Mouse (Mus musculus): ENCODE results near the gene Fam126b.
"Not testable (repeated sequence)": the region's sequence is repeated elsewhere in the genome, so short reads cannot be mapped to it uniquely, and the experiment has no call there.

Fam126b gene

GRCm38 (mm10) chr1:58586171-58586997, at the start of gene Fam126b, which contains the start of gene Ndufb3:
TSS of gene Fam126b (minus strand) at chr1:58586323.
TSS of gene Ndufb3 (plus strand) at chr1:58586384.
- peak; percentile 87 to 88 for DNase-seq (ENCODE audit: low spot score in 2 of 2)

- DNase-seq (ENCODE audit: low spot score in 2 of 2), result not testable (repeated sequence)
Observed at GRCm38 (mm10) chr1:58628847-58629246, 42.7 kb upstream of the Fam126b start.

GRCm38 (mm10) chr1:58621996-58622748, 36.0 kb upstream of the Fam126b start:
- DNase-seq (ENCODE audit: low spot score in 2 of 2), result peak in 1 of 2 experiments; percentile 8

- no peak for DNase-seq (ENCODE audit: low spot score in 2 of 2)
Observed at GRCm38 (mm10) chr1:58621251-58621650, 35.1 kb upstream of the Fam126b start.

- no peak for DNase-seq (ENCODE audit: low spot score in 2 of 2)
Observed at GRCm38 (mm10) chr1:58618766-58619165, 32.6 kb upstream of the Fam126b start.

GRCm38 (mm10) chr1:58617978-58618668, 32.0 kb upstream of the Fam126b start:
- DNase-seq (ENCODE audit: low spot score in 2 of 2), result no peak

GRCm38 (mm10) chr1:58617076-58617475, 31.0 kb upstream of the Fam126b start:
- no peak for DNase-seq (ENCODE audit: low spot score in 2 of 2)

GRCm38 (mm10) chr1:58616176-58616575, 30.1 kb upstream of the Fam126b start:
- no peak for DNase-seq (ENCODE audit: low spot score in 2 of 2)

GRCm38 (mm10) chr1:58615146-58615545, 29.0 kb upstream of the Fam126b start:
- DNase-seq (ENCODE audit: low spot score in 2 of 2), result no peak

- peak; percentile 33 to 48 for DNase-seq (ENCODE audit: low spot score in 2 of 2)
Observed at GRCm38 (mm10) chr1:58614424-58614823, 28.3 kb upstream of the Fam126b start.

- DNase-seq (ENCODE audit: low spot score in 2 of 2), result no peak
Observed at GRCm38 (mm10) chr1:58613786-58614185, 27.7 kb upstream of the Fam126b start.

- DNase-seq (ENCODE audit: low spot score in 2 of 2), result no peak
Observed at GRCm38 (mm10) chr1:58610611-58611010, 24.5 kb upstream of the Fam126b start.

- DNase-seq (ENCODE audit: low spot score in 2 of 2), result no peak
Observed at GRCm38 (mm10) chr1:58610166-58610565, 24.0 kb upstream of the Fam126b start.

GRCm38 (mm10) chr1:58609591-58609990, 23.5 kb upstream of the Fam126b start:
- DNase-seq (ENCODE audit: low spot score in 2 of 2), result not testable (repeated sequence)

- DNase-seq (ENCODE audit: low spot score in 2 of 2), result no peak
Observed at GRCm38 (mm10) chr1:58603738-58604137, 17.6 kb upstream of the Fam126b start.

- no peak for DNase-seq (ENCODE audit: low spot score in 2 of 2)
Observed at GRCm38 (mm10) chr1:58602681-58603080, 16.6 kb upstream of the Fam126b start.

- no peak for DNase-seq (ENCODE audit: low spot score in 2 of 2)
Observed at GRCm38 (mm10) chr1:58587491-58587890, 1.4 kb upstream of the Fam126b start.

GRCm38 (mm10) chr1:58585373-58586170, 551 bp downstream of the Fam126b start:
- DNase-seq (ENCODE audit: low spot score in 2 of 2), result peak; percentile 16 to 39

GRCm38 (mm10) chr1:58584271-58584670, 1.9 kb downstream of the Fam126b start:
- no peak for DNase-seq (ENCODE audit: low spot score in 2 of 2)

- DNase-seq (ENCODE audit: low spot score in 2 of 2), result no peak
Observed at GRCm38 (mm10) chr1:58582611-58583010, 3.5 kb downstream of the Fam126b start.

GRCm38 (mm10) chr1:58579179-58579578, 6.9 kb downstream of the Fam126b start:
- no peak for DNase-seq (ENCODE audit: low spot score in 2 of 2)

All from right cerebral cortex, postnatal 36 days (tissue).